Mouse (Mus musculus) heart, adult 2 months (tissue): ENCODE results near the gene Adora1. TPM values are rescaled to one million over a fixed set of nuclear protein-coding genes. Genes with fewer than 3 reads are reported as not detected.

Source experiments
- DNase-seq, 2 experiments: peaks; one replicate each; pipeline ENCODE4 v3.0.0; 2021
- H3K27ac ChIP-seq: fragments of 200-600 bp; 2 replicates; pipeline ENCODE4 v1.8.1; 2022
- H3K27me3 ChIP-seq: fragments of 200-500 bp; 2 replicates; pipeline ENCODE4 v1.6.1; 2012; ENCODE audit warnings: mild to moderate bottlenecking, low read length, inconsistent platforms, mixed read lengths; ENCODE audit not compliant: control insufficient read depth, insufficient read depth
- H3K36me3 ChIP-seq: fragments of 200-500 bp; 2 replicates; pipeline ENCODE4 v1.6.1; 2012; ENCODE audit warnings: low read length, inconsistent platforms; ENCODE audit not compliant: control insufficient read depth, insufficient read depth
- H3K4me1 ChIP-seq: fragments of 200-500 bp; 2 replicates; pipeline ENCODE4 v1.6.1; 2011; ENCODE audit warnings: low read length; ENCODE audit not compliant: control insufficient read depth, insufficient read depth
- H3K4me3 ChIP-seq: fragments of 200-600 bp; 2 replicates; pipeline ENCODE4 v1.8.1; 2022
- H3K79me2 ChIP-seq: fragments of 200-500 bp; replicated peaks from 2 replicates; pipeline ENCODE4 v1.6.1; 2012; ENCODE audit warnings: mild to moderate bottlenecking, inconsistent platforms, low read length, moderate library complexity, mixed read lengths; ENCODE audit not compliant: control insufficient read depth, insufficient read depth
- H3K9ac ChIP-seq: fragments of 200-500 bp; 2 replicates; pipeline ENCODE4 v1.6.1; 2012; ENCODE audit warnings: low read depth, mild to moderate bottlenecking, control low read depth, inconsistent platforms, low read length, mixed read lengths
- CTCF ChIP-seq: fragments of 200-600 bp; IDR thresholded peaks from 2 replicates; pipeline ENCODE4 v1.8.1; 2022; ENCODE audit warnings: antibody characterized with exemption, mild to moderate bottlenecking, moderate library complexity
- EP300 ChIP-seq: fragments of 200-500 bp; IDR thresholded peaks from 2 replicates; pipeline ENCODE4 v1.6.1; 2011; ENCODE audit warnings: low read depth, low read length, control low read depth; ENCODE audit not compliant: insufficient read depth
- POLR2A ChIP-seq: fragments of 200-500 bp; IDR thresholded peaks from 2 replicates; pipeline ENCODE4 v1.6.1; 2011; ENCODE audit warnings: mild to moderate bottlenecking, low read depth, low read length, control low read depth; ENCODE audit not compliant: insufficient read depth
- WGBS: fragments of 180-500 bp; shearing (Covaris S2); methylation state at CpG from one replicate; pipeline ENCODE4 v1.1.7; 2018; 5-methylcytosine and 5-hydroxymethylcytosine counted together
- intact Hi-C: fragments of 180-260 bp; cut with DNase I; formaldehyde crosslinking; loops from one replicate; pipeline ENCODE4 v1.15.1; 2025
- polyA plus RNA-seq: library from polyadenylated mRNA; depleted of rRNA; stranded (reverse); fragments of >200 nt; gene quantifications from 2 replicates; pipeline ENCODE4 v1.2.3, GENCODE M21; 2012
- total RNA-seq, 2 experiments: library from RNA; stranded (reverse); gene quantifications; 2 replicates each; pipeline ENCODE4 v1.2.3; 2021

Gene Adora1
- total and polyA plus RNA-seq, 3 experiments = 9.6 to 19.4 (median 15.0) TPM

DNA sequence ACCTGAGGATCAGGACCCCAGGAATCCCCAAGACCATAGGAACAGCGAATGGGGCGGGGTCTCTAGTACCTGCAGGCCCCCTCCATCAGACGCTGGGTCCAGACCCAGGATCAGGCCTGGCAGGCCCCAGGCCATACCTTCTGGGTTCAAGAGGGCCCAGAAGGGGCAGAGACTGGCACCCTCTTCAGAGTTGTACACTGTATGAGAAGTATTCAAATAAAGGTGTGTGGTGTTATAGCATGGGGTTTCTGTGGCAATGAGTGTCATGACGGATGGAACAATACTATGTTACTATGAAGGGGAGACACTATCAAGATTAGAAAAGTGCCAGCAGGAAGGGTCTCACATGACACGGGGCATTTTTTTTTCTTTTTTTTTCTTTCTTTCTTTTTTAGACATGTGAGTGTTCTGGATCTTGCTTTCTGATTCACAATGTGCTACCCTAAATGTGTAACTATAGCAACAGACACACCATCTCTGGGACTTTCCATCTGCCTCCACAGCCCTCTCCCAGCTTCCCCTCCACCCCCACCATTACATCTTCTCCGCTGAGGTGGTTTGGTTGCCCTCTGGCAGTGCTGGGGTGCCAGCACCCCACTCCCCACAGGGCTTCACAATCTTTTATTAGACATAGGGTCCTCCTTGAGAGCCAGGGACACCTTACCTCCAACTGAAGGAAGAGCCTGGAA, 34.1 kb downstream of the Adora1 start:
- Histone ChIP-seq H3K9ac (no peak overlapping the region), H3K4me3 (no peak overlapping the region), H3K4me1 (peaks cover 2% of the 10 kb centered on the region), H3K79me2 (no peaks in the 10 kb centered on the region), H3K27me3 (no peaks in the 10 kb centered on the region), H3K27ac (no peak overlapping the region), H3K36me3 (no peaks in the 10 kb centered on the region)
- WGBS = 87% methylated on average over 6 of the region's 6 CpGs
- no peak for TF ChIP-seq EP300
- no peak for TF ChIP-seq CTCF
- no peak for TF ChIP-seq POLR2A
- DNase-seq = no peak
- intact Hi-C loops = no loop called here

- 63% methylated on average over 2 of the region's 2 CpGs for WGBS
- peaks cover 5% of the 10 kb centered on the region for H3K4me1 ChIP-seq
- no peaks in the 10 kb centered on the region for H3K27me3 ChIP-seq
- no peak overlapping the region for H3K27ac ChIP-seq
- H3K36me3 ChIP-seq = no peaks in the 10 kb centered on the region
- DNase-seq = no peak
- TF ChIP-seq POLR2A = no peak
- TF ChIP-seq EP300 = no peak
- no peak for TF ChIP-seq CTCF
- H3K79me2 ChIP-seq = no peaks in the 10 kb centered on the region
- intact Hi-C loops = no loop called here
- H3K4me3 ChIP-seq = no peak overlapping the region
- H3K9ac ChIP-seq = no peak overlapping the region
These were observed 34.8 kb downstream of the Adora1 start for GRCm38 (mm10) chr1:134200481-134200880.

GRCm38 (mm10) chr1:134198197-134198995, 36.8 kb downstream of the Adora1 start:
- intact Hi-C loops = loop anchor here (1.0 to 5.0 kb wide), 2 partner anchors 41 to 124 kb away; no protein-coding TSS in a partner anchor
- Histone ChIP-seq H3K27me3 (no peaks in the 10 kb centered on the region), H3K36me3 (no peaks in the 10 kb centered on the region), H3K27ac (no peak overlapping the region), H3K9ac (no peak overlapping the region), H3K79me2 (no peaks in the 10 kb centered on the region), H3K4me1 (peaks cover 5% of the 10 kb centered on the region), H3K4me3 (no peak overlapping the region)
- 89% methylated on average over 12 of the region's 12 CpGs for WGBS
- TF ChIP-seq EP300 (no peak), CTCF (no peak), POLR2A (no peak)
- DNase-seq = no peak

DNA sequence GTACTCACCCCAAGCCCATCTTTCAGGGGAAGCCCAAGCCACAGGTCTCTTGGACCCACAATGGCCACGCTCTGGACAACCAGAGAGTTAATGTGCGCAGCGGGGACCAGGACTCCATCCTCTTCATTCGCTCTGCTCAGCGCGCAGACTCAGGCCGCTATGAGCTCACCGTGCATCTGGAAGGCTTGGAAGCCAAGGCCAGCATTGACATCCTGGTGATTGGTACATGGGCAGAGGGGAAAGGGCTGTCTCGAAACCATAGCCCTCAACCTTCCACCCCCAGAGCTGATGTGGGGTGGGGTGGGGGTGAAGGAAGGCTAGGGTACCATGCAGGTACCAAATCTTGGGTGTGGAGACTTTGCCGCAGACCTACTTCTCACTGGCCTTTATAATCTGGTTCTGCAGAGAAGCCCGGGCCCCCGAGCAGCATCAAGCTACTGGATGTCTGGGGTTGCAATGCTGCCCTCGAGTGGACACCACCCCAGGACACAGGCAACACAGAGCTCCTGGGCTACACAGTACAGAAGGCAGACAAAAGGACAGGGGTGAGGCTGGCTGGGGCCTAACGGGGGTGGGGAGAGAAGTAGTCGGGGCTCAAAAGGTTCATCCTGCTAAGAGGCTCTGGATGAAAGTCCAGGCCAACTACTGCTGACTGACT, 37.8 kb downstream of the Adora1 start:
- TF ChIP-seq POLR2A = no peak
- TF ChIP-seq CTCF = no peak
- TF ChIP-seq EP300 = no peak
- H3K9ac ChIP-seq = no peak overlapping the region
- no peak for DNase-seq
- H3K36me3 ChIP-seq = no peaks in the 10 kb centered on the region
- H3K27ac ChIP-seq = no peak overlapping the region
- H3K4me3 ChIP-seq = no peak overlapping the region
- WGBS = 76% methylated on average over 15 of the region's 15 CpGs
- no peaks in the 10 kb centered on the region for H3K27me3 ChIP-seq
- peaks cover 5% of the 10 kb centered on the region for H3K4me1 ChIP-seq
- intact Hi-C loops = loop anchor here (2.0 to 5.0 kb wide), 2 partner anchors 45 to 125 kb away; no protein-coding TSS in a partner anchor
- no peaks in the 10 kb centered on the region for H3K79me2 ChIP-seq

- H3K4me3 ChIP-seq = no peak overlapping the region
- intact Hi-C loops = loop anchor here (1.0 to 5.0 kb wide), 3 partner anchors 44 to 126 kb away; no protein-coding TSS in a partner anchor
- no peak overlapping the region for H3K27ac ChIP-seq
- DNase-seq = peak; percentile 76 to 83
- no peaks in the 10 kb centered on the region for H3K36me3 ChIP-seq
- no peak overlapping the region for H3K9ac ChIP-seq
- WGBS = 45% methylated on average over 4 of the region's 4 CpGs
- peaks cover 5% of the 10 kb centered on the region for H3K4me1 ChIP-seq
- TF ChIP-seq POLR2A = no peak
- peak; percentile 83; the same call in 1 of the 2 replicates for TF ChIP-seq EP300
- TF ChIP-seq CTCF = peak; percentile 90
- H3K27me3 ChIP-seq = no peaks in the 10 kb centered on the region
- H3K79me2 ChIP-seq = no peaks in the 10 kb centered on the region
These were observed 38.8 kb downstream of the Adora1 start for GRCm38 (mm10) chr1:134196386-134196785.
